Comparison of ENCODE assay signal across 8 mouse cellular contexts in genomic region chr6:149310226-149310625, GRCm38 (mm10). TPM values are rescaled to one million over a fixed set of nuclear protein-coding genes. Genes with fewer than 3 reads are reported as not detected.
DNase-seq lines count a peak whose midpoint lies in the region; ATAC-seq and TF ChIP-seq lines count a peak whose summit lies in the region.

No protein-coding gene starts in this region.

- TF ChIP-seq CTCF in kidney, adult 2 months (conservative IDR thresholded peaks at IDR 0.05; ENCODE audit: insufficient read depth, insufficient read length, low read depth, low read length) = no peak
- TF ChIP-seq CTCF in bone marrow macrophage, adult 2 months (IDR thresholded peaks at IDR 0.05; ENCODE audit: low read depth, low read length) = no peak

- no peaks in the 10 kb centered on the region for H3K9me3 ChIP-seq in hindbrain, embryonic 14.5 days (ENCODE audit: control insufficient read depth, low read length)
- no peaks in the 10 kb centered on the region; the same call in 1 of the 2 replicates for H3K9me3 ChIP-seq in midbrain, embryonic 12.5 days

- H3K27ac ChIP-seq in kidney, adult 2 months (ENCODE audit: insufficient read depth, low read depth, low read length) = no peak overlapping the region
- H3K27ac ChIP-seq in bone marrow macrophage, adult 2 months (ENCODE audit: insufficient read depth, low read depth, low read length) = peak overlapping the region; percentile 98
- peak overlapping the region; percentile 99; the same call in 1 of the 2 replicates for H3K27ac ChIP-seq in hindbrain, embryonic 14.5 days
- no peak overlapping the region; the same call in 1 of the 2 replicates for H3K27ac ChIP-seq in midbrain, embryonic 12.5 days (replicated peaks)

- intact Hi-C loops in left cerebral cortex, postnatal 36 days (cut with DNase I) = no loop called here

- H3K4me1 ChIP-seq in kidney, adult 2 months (ENCODE audit: control insufficient read depth, insufficient read depth, low read length) = peaks cover 9% of the 10 kb centered on the region
- H3K4me1 ChIP-seq in bone marrow macrophage, adult 2 months (ENCODE audit: control insufficient read depth, insufficient read depth, low read length) = peaks cover 17% of the 10 kb centered on the region
- H3K4me1 ChIP-seq in hindbrain, embryonic 14.5 days (replicated peaks; ENCODE audit: control insufficient read depth, insufficient read depth, low read length) = peaks cover 11% of the 10 kb centered on the region
- H3K4me1 ChIP-seq in midbrain, embryonic 12.5 days = peaks cover 11% of the 10 kb centered on the region

- peak overlapping the region; percentile 83 for H3K4me3 ChIP-seq in kidney, adult 2 months (ENCODE audit: insufficient read depth, low read depth, low read length)
- H3K4me3 ChIP-seq in bone marrow macrophage, adult 2 months (ENCODE audit: insufficient read depth, low read length) = peak overlapping the region; percentile 78; the same call in 1 of the 2 replicates
- H3K4me3 ChIP-seq in hindbrain, embryonic 14.5 days (replicated peaks; ENCODE audit: low read length) = peak overlapping the region; percentile 85
- H3K4me3 ChIP-seq in midbrain, embryonic 12.5 days = peak overlapping the region; percentile 82

- H3K9ac ChIP-seq in hindbrain, embryonic 14.5 days = peak overlapping the region; percentile 97
- H3K9ac ChIP-seq in midbrain, embryonic 12.5 days (replicated peaks) = peak overlapping the region; percentile 91

- no peak for DNase-seq in kidney, adult 2 months
- no peak for DNase-seq in kidney, adult 11 months
- DNase-seq in hindbrain, embryonic 14.5 days (ENCODE audit: low spot score) = no peak
- DNase-seq in left cerebral cortex, postnatal 36 days (ENCODE audit: low spot score in 2 of 2) = no peak
- no peak for DNase-seq in adrenal gland, adult (ENCODE audit: inconsistent age in 2 of 2, low spot score in 1 of 2)
- DNase-seq in cerebellum, postnatal 14 days = no peak

- 31% methylated on average over 2 of the region's 2 CpGs for WGBS in kidney, adult 2 months
- WGBS in hindbrain, embryonic 14.5 days = 65% methylated on average over 2 of the region's 2 CpGs
- WGBS in midbrain, embryonic 12.5 days = 67% methylated on average over 2 of the region's 2 CpGs

- H3K36me3 ChIP-seq in kidney, adult 2 months (ENCODE audit: control insufficient read depth, insufficient read depth, low read length) = peaks cover 11% of the 10 kb centered on the region
- H3K36me3 ChIP-seq in hindbrain, embryonic 14.5 days (replicated peaks; ENCODE audit: control insufficient read depth, insufficient read depth) = peaks cover 24% of the 10 kb centered on the region
- peaks cover 17% of the 10 kb centered on the region for H3K36me3 ChIP-seq in midbrain, embryonic 12.5 days

- H3K27me3 ChIP-seq in kidney, adult 2 months (replicated peaks; ENCODE audit: control insufficient read depth, insufficient read depth, low read length) = no peaks in the 10 kb centered on the region
- H3K27me3 ChIP-seq in hindbrain, embryonic 14.5 days (ENCODE audit: control insufficient read depth, insufficient read depth, low read length) = no peaks in the 10 kb centered on the region
- H3K27me3 ChIP-seq in midbrain, embryonic 12.5 days = no peaks in the 10 kb centered on the region

- ATAC-seq in hindbrain, embryonic 14.5 days (ENCODE audit: low FRiP score) = no peak
- ATAC-seq in midbrain, embryonic 12.5 days (ENCODE audit: low FRiP score, low read depth) = no peak

- H3K4me2 ChIP-seq in hindbrain, embryonic 14.5 days (replicated peaks) = peak overlapping the region; percentile 57
- H3K4me2 ChIP-seq in midbrain, embryonic 12.5 days (replicated peaks) = peak overlapping the region; percentile 58

- no peak for TF ChIP-seq POLR2A in kidney, adult 2 months (IDR thresholded peaks at IDR 0.05; ENCODE audit: low read depth, low read length)
- no peak for TF ChIP-seq POLR2A in bone marrow macrophage, adult 2 months (IDR thresholded peaks at IDR 0.05; ENCODE audit: borderline replicate concordance, low read depth, low read length)

RNA-seq across cellular contexts. Expression of gene Resf1, which starts 1.0 kb away (rescaled TPM):
- 9.6 and 11.8 TPM in 2 replicates for polyA plus RNA-seq in kidney, adult 2 months (2012; rRNA removed)
- 46.4 and 50.0 TPM in 2 replicates for polyA plus RNA-seq in bone marrow macrophage, adult 2 months (2012; ENCODE audit: insufficient read depth, insufficient read length, missing spikeins)
- 28.4 and 30.0 TPM in 2 replicates for polyA plus RNA-seq in hindbrain, embryonic 14.5 days (2014; fragmentation: Nextera tagmentation; extraction: Ambion mirVana)
- 41.2 and 48.2 TPM in 2 replicates for polyA plus RNA-seq in midbrain, embryonic 12.5 days (2016; fragmentation: Nextera tagmentation; extraction: Ambion mirVana)
- total RNA-seq in left cerebral cortex, postnatal 36 days (2021) = 10 to 100 TPM; 12.3 to 18.4 TPM

Comparison
In these comparisons a context has a peak if more than half of its experiments do, and no peak if none do; other contexts are left out.
1. H3K27ac ChIP-seq: peak in bone marrow macrophage, adult 2 months (single experiment) and hindbrain, embryonic 14.5 days (single experiment); none in kidney, adult 2 months (single experiment) and midbrain, embryonic 12.5 days (single experiment).
2. Peak in every context shown above with its lines, with median percentiles within 50 percentile points of each other: H3K4me3 ChIP-seq.